Mouse (Mus musculus): ENCODE data around the gene 6030452D12Rik. TPM values are rescaled to one million over a fixed set of nuclear protein-coding genes. Genes with fewer than 3 reads are reported as not detected.
A peak's percentile ranks its signal among the peaks of the same experiment; 100 is the strongest.

Gene 6030452D12Rik
- polyA plus RNA-seq, 1 experiment from 2014 or later = not detected

DNA sequence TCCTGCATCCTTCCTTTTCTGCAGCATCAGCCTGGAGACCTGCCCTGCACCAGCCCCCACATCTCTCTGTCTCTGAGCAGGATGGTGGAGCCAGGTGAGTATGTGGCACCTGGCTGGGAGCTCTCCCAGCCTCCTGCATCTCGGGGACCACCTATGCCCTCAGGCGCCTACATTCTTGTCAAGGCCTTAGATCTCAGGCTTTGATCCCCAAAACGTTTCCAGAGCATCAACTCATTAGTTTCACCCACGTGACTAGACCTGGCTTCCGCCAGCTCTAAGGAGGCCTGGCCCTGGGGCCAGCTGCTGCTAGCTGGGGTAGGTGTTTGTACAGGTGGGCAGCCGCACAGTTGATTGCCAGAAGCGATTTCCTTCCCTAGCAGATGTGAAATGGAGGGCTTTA is 30.8 kb upstream of the 6030452D12Rik start:
- H3K27me3 ChIP-seq (replicated peaks; ENCODE audit: control insufficient read depth, insufficient read depth, low read length) = no peaks in the 10 kb centered on the region
- no peak overlapping the region for H3K4me3 ChIP-seq (ENCODE audit: low read depth, low read length)
- TF ChIP-seq CTCF (IDR thresholded peaks at IDR 0.05; ENCODE audit: low read depth) = no peak
- no peaks in the 10 kb centered on the region for H3K9me3 ChIP-seq (ENCODE audit: control insufficient read depth)
- no peak overlapping the region for H3K27ac ChIP-seq (ENCODE audit: low read depth, low read length)
- WGBS = 55% methylated on average over 7 of the region's 7 CpGs
- H3K9ac ChIP-seq (ENCODE audit: low read depth, low read length) = no peak overlapping the region
- H3K36me3 ChIP-seq (ENCODE audit: control insufficient read depth, insufficient read depth) = no peaks in the 10 kb centered on the region
- H3K4me1 ChIP-seq (replicated peaks; ENCODE audit: control insufficient read depth, insufficient read depth, low read length) = no peaks in the 10 kb centered on the region
- H3K4me2 ChIP-seq (replicated peaks; ENCODE audit: low read depth) = no peak overlapping the region
- ATAC-seq = no peak

DNA sequence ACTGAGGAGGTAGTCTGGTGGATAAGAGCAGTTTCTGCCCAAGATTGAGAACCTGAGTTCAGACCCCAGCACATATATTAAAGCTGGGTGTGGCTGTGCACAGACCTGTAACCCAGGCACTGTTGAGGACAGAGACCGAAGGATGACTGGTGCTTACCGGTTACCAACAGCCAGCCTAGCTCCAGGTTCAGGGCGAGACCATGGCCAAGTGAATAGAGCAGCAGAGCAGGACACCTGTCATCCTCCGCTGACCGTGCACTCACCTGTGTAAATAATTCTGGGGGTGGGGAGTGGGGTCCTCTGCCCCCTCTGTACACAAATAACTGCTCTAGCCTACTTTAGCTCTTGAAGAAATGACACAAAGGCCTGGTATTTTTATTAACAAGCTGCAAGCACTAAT is 26.3 kb upstream of the 6030452D12Rik start:
- no peak overlapping the region for H3K4me3 ChIP-seq (ENCODE audit: low read depth, low read length)
- no peaks in the 10 kb centered on the region for H3K4me1 ChIP-seq (replicated peaks; ENCODE audit: control insufficient read depth, insufficient read depth, low read length)
- 72% methylated on average over 5 of the region's 5 CpGs for WGBS
- no peak overlapping the region for H3K4me2 ChIP-seq (replicated peaks; ENCODE audit: low read depth)
- no peaks in the 10 kb centered on the region for H3K36me3 ChIP-seq (ENCODE audit: control insufficient read depth, insufficient read depth)
- no peak for ATAC-seq
- H3K27me3 ChIP-seq (replicated peaks; ENCODE audit: control insufficient read depth, insufficient read depth, low read length) = no peaks in the 10 kb centered on the region
- TF ChIP-seq CTCF (IDR thresholded peaks at IDR 0.05; ENCODE audit: low read depth) = no peak
- H3K27ac ChIP-seq (ENCODE audit: low read depth, low read length) = no peak overlapping the region
- no peaks in the 10 kb centered on the region for H3K9me3 ChIP-seq (ENCODE audit: control insufficient read depth)
- no peak overlapping the region for H3K9ac ChIP-seq (ENCODE audit: low read depth, low read length)

DNA sequence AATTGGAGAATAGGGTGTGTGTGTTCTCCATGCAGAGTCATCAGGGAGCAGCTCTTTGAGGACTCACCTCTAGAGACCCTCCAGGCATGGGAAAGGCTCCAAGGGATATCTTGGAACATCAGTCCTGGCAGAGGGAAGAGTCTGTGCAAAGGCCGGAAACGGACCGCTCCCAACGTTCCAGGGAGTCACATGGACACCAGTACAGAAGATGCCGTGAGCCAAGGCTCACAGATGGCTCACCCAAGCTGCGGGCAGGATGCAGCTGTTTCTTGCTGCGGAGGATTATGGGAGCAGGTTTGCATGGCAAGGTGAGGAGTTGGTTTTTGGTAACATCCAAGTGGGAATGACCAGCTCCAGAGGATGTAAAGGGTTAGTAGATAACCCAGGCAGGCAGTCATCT is 3.9 kb downstream of the 6030452D12Rik start:
- no peaks in the 10 kb centered on the region for H3K4me1 ChIP-seq (replicated peaks; ENCODE audit: control insufficient read depth, insufficient read depth, low read length)
- H3K9ac ChIP-seq (ENCODE audit: low read depth, low read length) = no peak overlapping the region
- no peaks in the 10 kb centered on the region for H3K9me3 ChIP-seq (ENCODE audit: control insufficient read depth)
- no peak overlapping the region for H3K4me3 ChIP-seq (ENCODE audit: low read depth, low read length)
- no peak overlapping the region for H3K27ac ChIP-seq (ENCODE audit: low read depth, low read length)
- TF ChIP-seq CTCF (IDR thresholded peaks at IDR 0.05; ENCODE audit: low read depth) = no peak
- H3K27me3 ChIP-seq (replicated peaks; ENCODE audit: control insufficient read depth, insufficient read depth, low read length) = peaks cover 4% of the 10 kb centered on the region
- ATAC-seq = no peak
- H3K4me2 ChIP-seq (replicated peaks; ENCODE audit: low read depth) = no peak overlapping the region
- 93% methylated on average over 7 of the region's 7 CpGs for WGBS
- no peaks in the 10 kb centered on the region for H3K36me3 ChIP-seq (ENCODE audit: control insufficient read depth, insufficient read depth)

DNA sequence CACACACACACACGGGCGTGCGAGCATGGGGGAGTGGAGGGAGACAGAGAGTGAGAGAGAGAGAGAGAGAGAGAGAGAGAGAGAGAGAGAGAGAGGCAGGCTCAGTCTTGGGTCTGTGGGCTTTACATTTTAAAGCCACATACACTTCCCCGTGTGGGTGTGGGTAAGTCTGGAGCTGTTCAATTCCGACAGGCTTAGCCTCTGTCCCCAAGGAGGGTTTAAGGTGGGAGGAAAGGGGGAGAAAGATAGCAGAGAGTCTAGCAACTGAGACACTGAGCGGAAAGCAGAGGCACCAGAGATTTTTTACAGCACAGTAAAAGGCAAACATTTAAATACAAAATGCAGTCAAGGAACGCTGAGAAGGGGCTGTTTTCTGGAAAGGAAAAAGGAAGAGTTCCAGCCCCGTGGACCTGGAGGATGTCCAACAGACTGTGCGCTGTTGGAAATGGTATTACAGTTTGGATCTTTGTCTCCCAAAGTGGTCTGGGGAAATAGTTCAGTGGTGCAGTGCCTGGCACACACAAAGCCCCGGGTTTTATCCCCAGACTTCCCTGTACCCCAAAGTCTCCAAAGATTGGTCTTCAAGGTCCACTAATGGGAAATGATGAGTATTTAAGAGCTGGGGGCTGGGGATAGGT is 5.1 kb downstream of the 6030452D12Rik start:
- 47% methylated on average over 10 of the region's 10 CpGs for WGBS
- no peak for TF ChIP-seq CTCF (IDR thresholded peaks at IDR 0.05; ENCODE audit: low read depth)
- Histone ChIP-seq H3K36me3 (ENCODE audit: control insufficient read depth, insufficient read depth) (no peaks in the 10 kb centered on the region), H3K4me3 (ENCODE audit: low read depth, low read length) (no peak overlapping the region), H3K27ac (ENCODE audit: low read depth, low read length) (no peak overlapping the region), H3K9me3 (ENCODE audit: control insufficient read depth) (no peaks in the 10 kb centered on the region), H3K4me2 (replicated peaks; ENCODE audit: low read depth) (no peak overlapping the region), H3K9ac (ENCODE audit: low read depth, low read length) (no peak overlapping the region), H3K27me3 (replicated peaks; ENCODE audit: control insufficient read depth, insufficient read depth, low read length) (peaks cover 4% of the 10 kb centered on the region), H3K4me1 (replicated peaks; ENCODE audit: control insufficient read depth, insufficient read depth, low read length) (peaks cover 4% of the 10 kb centered on the region)
- ATAC-seq = no peak

DNA sequence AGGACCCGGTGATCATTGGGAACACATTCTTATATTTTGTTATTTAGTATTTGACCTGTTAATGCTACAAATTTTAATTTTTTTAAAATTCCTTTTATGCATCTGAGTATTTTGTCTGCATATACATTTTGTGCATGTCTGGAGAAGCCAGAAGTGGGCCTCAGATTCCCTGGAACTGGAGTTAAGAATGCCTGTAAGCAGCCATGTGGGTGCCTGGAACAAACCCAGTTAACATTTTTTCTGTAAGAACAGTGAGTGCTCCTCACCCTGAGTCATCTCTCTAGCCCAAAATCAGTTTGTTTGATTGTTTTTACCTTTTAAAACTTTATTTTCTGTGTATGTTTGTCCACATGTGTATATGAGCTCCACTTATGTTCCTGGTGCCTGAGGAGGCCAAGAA is 5.8 kb downstream of the 6030452D12Rik start:
- no peak for TF ChIP-seq CTCF (IDR thresholded peaks at IDR 0.05; ENCODE audit: low read depth)
- H3K9me3 ChIP-seq (ENCODE audit: control insufficient read depth) = no peaks in the 10 kb centered on the region
- 98% methylated on average over 1 of the region's 1 CpGs for WGBS
- no peak for ATAC-seq
- no peak overlapping the region for H3K4me2 ChIP-seq (replicated peaks; ENCODE audit: low read depth)
- no peaks in the 10 kb centered on the region for H3K36me3 ChIP-seq (ENCODE audit: control insufficient read depth, insufficient read depth)
- no peak overlapping the region for H3K4me3 ChIP-seq (ENCODE audit: low read depth, low read length)
- no peak overlapping the region for H3K27ac ChIP-seq (ENCODE audit: low read depth, low read length)
- H3K9ac ChIP-seq (ENCODE audit: low read depth, low read length) = no peak overlapping the region
- H3K4me1 ChIP-seq (replicated peaks; ENCODE audit: control insufficient read depth, insufficient read depth, low read length) = peaks cover 10% of the 10 kb centered on the region
- peaks cover 10% of the 10 kb centered on the region for H3K27me3 ChIP-seq (replicated peaks; ENCODE audit: control insufficient read depth, insufficient read depth, low read length)

GRCm38 (mm10) chr8:106507761-106508331 is 7.5 kb downstream of the 6030452D12Rik start:
- Histone ChIP-seq H3K27ac (ENCODE audit: low read depth, low read length) (no peak overlapping the region), H3K36me3 (ENCODE audit: control insufficient read depth, insufficient read depth) (no peaks in the 10 kb centered on the region), H3K9me3 (ENCODE audit: control insufficient read depth) (no peaks in the 10 kb centered on the region), H3K4me2 (replicated peaks; ENCODE audit: low read depth) (peak overlapping the region; percentile 66), H3K4me1 (replicated peaks; ENCODE audit: control insufficient read depth, insufficient read depth, low read length) (peaks cover 12% of the 10 kb centered on the region), H3K9ac (ENCODE audit: low read depth, low read length) (no peak overlapping the region), H3K27me3 (replicated peaks; ENCODE audit: control insufficient read depth, insufficient read depth, low read length) (peaks cover 22% of the 10 kb centered on the region), H3K4me3 (ENCODE audit: low read depth, low read length) (peak overlapping the region; percentile 16; the same call in 1 of the 2 replicates)
- no peak for ATAC-seq
- TF ChIP-seq CTCF (IDR thresholded peaks at IDR 0.05; ENCODE audit: low read depth) = no peak
- 6% methylated on average over 30 of the region's 30 CpGs for WGBS
